Mouse (Mus musculus) heart, postnatal 0 days (tissue): ENCODE results near the gene Zzef1. TPM values are rescaled to one million over a fixed set of nuclear protein-coding genes. Genes with fewer than 3 reads are reported as not detected.
A peak's percentile ranks its signal among the peaks of the same experiment; 100 is the strongest.

Experiments used
- ATAC-seq: fragments of 200-750 bp; cut with Nextera tagmentation; 2 replicates; pipeline ENCODE4 v1.8.0; 2017; ENCODE audit warnings: low read depth, moderate number of reproducible peaks, moderate library complexity; ENCODE audit not compliant: insufficient read depth
- DNase-seq: peaks from one replicate; pipeline ENCODE4 v3.0.0-alpha.2; 2016; ENCODE audit warnings: low spot score
- H3K27ac ChIP-seq: fragments of 300-500 bp; sonication (generic); 2 replicates; pipeline ENCODE4 v1.5.1; 2014; ENCODE audit warnings: low read depth, mild to moderate bottlenecking
- H3K27me3 ChIP-seq: fragments of 300-500 bp; sonication (generic); 2 replicates; pipeline ENCODE4 v1.6.1; 2014; ENCODE audit warnings: low read length, mixed read lengths; ENCODE audit not compliant: control insufficient read depth, insufficient read depth
- H3K36me3 ChIP-seq: fragments of 300-500 bp; sonication (generic); replicated peaks from 2 replicates; pipeline ENCODE4 v1.6.1; 2014; ENCODE audit warnings: low read length, mixed read lengths; ENCODE audit not compliant: control insufficient read depth, insufficient read depth
- H3K4me1 ChIP-seq: fragments of 300-500 bp; sonication (generic); 2 replicates; pipeline ENCODE4 v1.6.1; 2014; ENCODE audit warnings: antibody characterized with exemption; ENCODE audit not compliant: control insufficient read depth, insufficient read depth
- H3K4me2 ChIP-seq: fragments of 300-500 bp; sonication (generic); 2 replicates; pipeline ENCODE4 v1.6.1; 2014; ENCODE audit warnings: low read depth, mild to moderate bottlenecking, low read length, moderate library complexity
- H3K4me3 ChIP-seq: fragments of 300-500 bp; sonication (generic); 2 replicates; pipeline ENCODE4 v1.5.1; 2014; ENCODE audit warnings: low read depth, low read length
- H3K9ac ChIP-seq: fragments of 300-500 bp; sonication (generic); replicated peaks from 2 replicates; pipeline ENCODE4 v1.6.1; 2014; ENCODE audit warnings: low read depth, low read length, mixed read lengths
- H3K9me3 ChIP-seq: fragments of 300-500 bp; sonication (generic); replicated peaks from 2 replicates; pipeline ENCODE4 v1.6.1; 2016; ENCODE audit warnings: low read length; ENCODE audit not compliant: control insufficient read depth
- CTCF ChIP-seq: IDR thresholded peaks from 2 replicates; pipeline ENCODE4 v1.5.1; 2016; ENCODE audit warnings: antibody characterized with exemption, control low read depth, low read depth
- EP300 ChIP-seq: IDR thresholded peaks from 2 replicates; pipeline ENCODE4 v1.6.1; 2016; ENCODE audit warnings: antibody characterized with exemption, low read depth
- WGBS: fragments of 180-500 bp; shearing (Covaris S2); extraction: QIAGEN DNeasy Blood & Tissue Kit; methylation state at CpG from one replicate; pipeline ENCODE4 v1.1.7; 2014; 5-methylcytosine and 5-hydroxymethylcytosine counted together
- polyA plus RNA-seq: library from polyadenylated mRNA; unstranded; fragments of >200 nt; fragmentation: Nextera tagmentation; extraction: Ambion mirVana; gene quantifications from 2 replicates; pipeline ENCODE4 v1.2.1, GENCODE M21; 2015
- total RNA-seq: library from RNA; depleted of rRNA; stranded (reverse); fragments of >200 nt; gene quantifications from 2 replicates; pipeline ENCODE4 v1.2.3, GENCODE M21; 2014; ENCODE audit warnings: low replicate concordance

Zzef1 gene
- total and polyA plus RNA-seq, 2 experiments from 2014 or later: 5.2 to 43.2 TPM

DNA sequence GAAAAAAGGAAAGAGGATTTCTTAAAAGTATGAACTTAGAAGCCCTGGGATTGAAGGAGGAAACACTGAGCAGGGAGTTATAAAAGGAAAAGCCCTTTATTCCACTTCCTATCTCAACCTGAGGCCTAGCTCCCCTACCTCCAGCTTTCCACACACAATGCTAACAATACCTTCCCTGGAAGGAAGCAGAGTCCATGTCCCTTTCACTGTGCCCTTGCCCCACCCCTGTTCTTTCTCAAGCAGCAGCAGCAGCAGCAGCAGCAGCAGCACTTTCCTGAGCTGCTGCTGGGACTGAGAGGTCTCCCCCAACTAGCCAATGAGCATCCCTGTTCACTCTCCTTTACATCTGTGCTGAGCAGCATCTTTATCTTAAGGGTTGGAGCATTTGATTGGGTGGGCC is 17.1 kb upstream of the Zzef1 start:
- Histone ChIP-seq H3K4me3 (no peak overlapping the region), H3K4me1 (no peaks in the 10 kb centered on the region), H3K9ac (no peak overlapping the region), H3K36me3 (peaks cover 4% of the 10 kb centered on the region; the same call in 1 of the 2 replicates), H3K9me3 (no peaks in the 10 kb centered on the region), H3K27me3 (no peaks in the 10 kb centered on the region), H3K27ac (no peak overlapping the region), H3K4me2 (no peak overlapping the region)
- ATAC-seq (no peak), DNase-seq (no peak)
- TF ChIP-seq EP300: no peak
- no peak for TF ChIP-seq CTCF

DNA sequence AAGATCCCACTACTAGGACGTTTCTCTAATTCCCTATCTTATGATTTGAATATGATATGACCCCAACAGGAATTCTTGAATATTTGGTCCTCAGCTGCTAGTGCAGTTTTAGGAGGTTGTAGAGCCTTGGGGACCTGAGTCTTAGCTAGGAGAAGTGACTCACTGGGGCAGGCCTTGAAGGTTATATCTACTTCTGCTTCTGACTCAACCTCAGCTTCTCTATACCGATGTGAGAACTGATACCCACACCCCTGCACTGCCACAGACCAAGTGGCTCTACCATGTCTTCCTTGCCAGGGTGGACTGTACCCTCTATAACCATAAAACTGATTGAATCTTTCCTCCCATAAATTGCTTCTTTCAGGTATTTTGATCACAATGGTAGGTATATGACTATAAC is 13.9 kb upstream of the Zzef1 start:
- Histone ChIP-seq H3K9me3 (no peaks in the 10 kb centered on the region), H3K4me2 (no peak overlapping the region), H3K27ac (no peak overlapping the region), H3K9ac (no peak overlapping the region), H3K4me1 (no peaks in the 10 kb centered on the region), H3K4me3 (no peak overlapping the region), H3K36me3 (0 out of 2 replicates have a peak, but pooled peaks cover 4% of the 10 kb centered on the region), H3K27me3 (no peaks in the 10 kb centered on the region)
- 54% methylated on average over 2 of the region's 2 CpGs for WGBS
- no peak for TF ChIP-seq CTCF
- no peak for TF ChIP-seq EP300
- ATAC-seq: no peak
- DNase-seq: no peak

- TF ChIP-seq CTCF (no peak), EP300 (no peak)
- H3K4me2 ChIP-seq: no peak overlapping the region
- no peaks in the 10 kb centered on the region for H3K9me3 ChIP-seq
- no peak overlapping the region for H3K27ac ChIP-seq
- no peak overlapping the region for H3K9ac ChIP-seq
- H3K4me1 ChIP-seq: no peaks in the 10 kb centered on the region
- 76% methylated on average over 3 of the region's 3 CpGs for WGBS
- no peak overlapping the region for H3K4me3 ChIP-seq
- no peak for ATAC-seq
- H3K36me3 ChIP-seq: 0 out of 2 replicates have a peak, but pooled peaks cover 4% of the 10 kb centered on the region
- no peak for DNase-seq
- H3K27me3 ChIP-seq: no peaks in the 10 kb centered on the region
Measured at GRCm38 (mm10) chr11:72782503-72782902, 13.5 kb upstream of the Zzef1 start.

- Histone ChIP-seq H3K4me3 (no peak overlapping the region), H3K4me2 (no peak overlapping the region), H3K9me3 (no peaks in the 10 kb centered on the region), H3K36me3 (no peaks in the 10 kb centered on the region), H3K27ac (no peak overlapping the region), H3K27me3 (no peaks in the 10 kb centered on the region), H3K9ac (no peak overlapping the region), H3K4me1 (peaks cover 4% of the 10 kb centered on the region)
- ATAC-seq: no peak
- no peak for DNase-seq
- TF ChIP-seq CTCF (no peak), EP300 (no peak)
Measured at GRCm38 (mm10) chr11:72792033-72792432, 4.0 kb upstream of the Zzef1 start.

- Histone ChIP-seq H3K9ac (peak overlapping the region; percentile 93), H3K9me3 (no peaks in the 10 kb centered on the region), H3K27ac (peak overlapping the region; percentile 91), H3K36me3 (no peaks in the 10 kb centered on the region), H3K4me3 (peak overlapping the region; percentile 96), H3K27me3 (no peaks in the 10 kb centered on the region), H3K4me1 (peaks cover 11% of the 10 kb centered on the region), H3K4me2 (peak overlapping the region; percentile 72)
- DNase-seq (no peak), ATAC-seq (peak; percentile 16)
- WGBS: 12% methylated on average over 14 of the region's 14 CpGs
- no peak for TF ChIP-seq CTCF
- no peak for TF ChIP-seq EP300
Measured at GRCm38 (mm10) chr11:72795149-72795454, 924 bp upstream of the Zzef1 start.

DNA sequence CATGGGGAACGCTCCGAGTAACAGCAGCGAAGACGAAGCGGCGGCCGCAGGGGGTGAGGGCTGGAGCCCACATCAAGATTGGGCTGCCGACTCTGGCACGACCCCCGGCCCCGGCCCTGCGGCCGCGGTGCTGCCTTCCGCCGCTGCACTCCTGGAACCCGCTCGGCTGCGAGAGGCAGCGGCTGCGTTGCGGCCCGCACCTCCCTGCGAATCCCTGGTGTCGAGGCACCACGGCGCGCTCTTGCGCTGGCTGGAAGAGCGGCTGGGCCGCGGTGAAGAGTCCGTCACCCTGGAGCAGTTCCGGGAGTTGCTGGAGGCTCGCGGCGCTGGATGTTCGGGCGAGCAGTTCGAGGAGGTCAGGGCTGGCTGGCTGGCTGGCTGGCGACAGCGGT is 266 bp downstream of the Zzef1 start:
- H3K9me3 ChIP-seq: no peaks in the 10 kb centered on the region
- no peaks in the 10 kb centered on the region for H3K27me3 ChIP-seq
- TF ChIP-seq CTCF (no peak), EP300 (no peak)
- peaks cover 11% of the 10 kb centered on the region for H3K4me1 ChIP-seq
- ATAC-seq (peak; percentile 26), DNase-seq (no peak)
- WGBS: under 1% methylated on average over 42 of the region's 42 CpGs
- peak overlapping the region; percentile 91 for H3K27ac ChIP-seq
- H3K4me3 ChIP-seq: peak overlapping the region; percentile 96
- H3K36me3 ChIP-seq: no peaks in the 10 kb centered on the region
- peak overlapping the region; percentile 93 for H3K9ac ChIP-seq
- H3K4me2 ChIP-seq: peak overlapping the region; percentile 91
